Mouse (Mus musculus): Measurements from ENCODE around the gene Lpp. TPM values are rescaled to one million over a fixed set of nuclear protein-coding genes. Genes with fewer than 3 reads are reported as not detected.
A peak's percentile ranks its signal among the peaks of the same experiment; 100 is the strongest.

Lpp gene
- polyA plus RNA-seq, 1 experiment: 256 TPM

DNA sequence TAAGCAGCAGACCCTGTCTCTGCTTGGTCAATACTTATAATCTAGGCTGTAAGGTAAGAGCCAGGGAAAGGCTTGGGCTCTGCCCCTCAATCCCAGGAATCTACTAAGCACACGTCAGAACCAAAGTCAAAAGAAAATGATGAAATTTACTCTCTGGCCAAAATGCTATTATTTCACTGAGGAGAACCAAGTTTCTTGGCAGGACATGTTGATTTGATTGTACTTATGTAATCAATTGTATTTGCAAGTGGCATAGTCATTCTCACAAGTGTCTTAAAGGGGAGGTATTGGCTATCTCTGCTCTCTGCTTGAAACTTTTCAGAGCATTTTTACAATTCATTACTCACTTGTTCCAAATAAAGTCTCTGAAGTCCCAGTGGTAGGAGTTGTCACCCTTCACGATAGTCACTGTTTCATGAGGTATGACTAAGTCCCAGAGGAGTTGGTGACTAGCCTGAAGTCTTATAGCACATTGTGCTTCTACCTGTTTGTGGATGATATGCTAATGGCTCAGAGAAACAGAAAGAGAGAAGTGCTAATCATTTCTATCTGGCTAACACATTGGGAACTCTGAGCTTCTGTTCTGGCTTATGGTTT lies 435.0 kb downstream of the Lpp start:
- TF ChIP-seq CTCF (IDR thresholded peaks at IDR 0.05; ENCODE audit: borderline replicate concordance, insufficient read depth, low read length) (no peak), POLR2A (IDR thresholded peaks at IDR 0.05; ENCODE audit: low read depth, low read length) (no peak)
- Histone ChIP-seq H3K4me3 (ENCODE audit: insufficient read depth, low read length) (no peak overlapping the region), H3K4me1 (ENCODE audit: control insufficient read depth, insufficient read depth, low read length) (peaks cover 15% of the 10 kb centered on the region), H3K27ac (ENCODE audit: insufficient read depth, low read length) (peak overlapping the region; percentile 10; the same call in 1 of the 2 replicates)

DNA sequence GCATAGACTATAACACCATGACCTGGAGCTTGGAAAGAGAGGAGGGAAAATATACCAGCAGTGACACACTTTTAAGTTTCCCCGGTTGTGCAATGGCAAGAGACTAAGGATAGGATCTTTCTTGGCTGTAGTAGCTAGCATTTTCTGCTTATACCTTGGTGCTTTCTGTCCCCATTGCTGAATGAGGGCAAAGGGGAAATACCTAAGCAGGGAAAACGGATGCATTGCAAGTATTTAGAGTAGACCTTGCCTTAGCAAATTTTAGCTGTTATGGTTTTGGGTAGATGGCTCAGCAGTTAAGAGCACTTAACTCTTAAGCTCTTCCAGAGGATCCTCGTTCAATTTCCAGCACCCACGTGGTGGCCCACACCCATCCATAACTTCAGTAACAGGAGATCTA lies 436.6 kb downstream of the Lpp start:
- Histone ChIP-seq H3K4me1 (ENCODE audit: control insufficient read depth, insufficient read depth, low read length) (peaks cover 18% of the 10 kb centered on the region), H3K4me3 (ENCODE audit: insufficient read depth, low read length) (no peak overlapping the region), H3K27ac (ENCODE audit: insufficient read depth, low read length) (no peak overlapping the region)
- TF ChIP-seq CTCF (IDR thresholded peaks at IDR 0.05; ENCODE audit: borderline replicate concordance, insufficient read depth, low read length) (no peak), POLR2A (IDR thresholded peaks at IDR 0.05; ENCODE audit: low read depth, low read length) (no peak)

DNA sequence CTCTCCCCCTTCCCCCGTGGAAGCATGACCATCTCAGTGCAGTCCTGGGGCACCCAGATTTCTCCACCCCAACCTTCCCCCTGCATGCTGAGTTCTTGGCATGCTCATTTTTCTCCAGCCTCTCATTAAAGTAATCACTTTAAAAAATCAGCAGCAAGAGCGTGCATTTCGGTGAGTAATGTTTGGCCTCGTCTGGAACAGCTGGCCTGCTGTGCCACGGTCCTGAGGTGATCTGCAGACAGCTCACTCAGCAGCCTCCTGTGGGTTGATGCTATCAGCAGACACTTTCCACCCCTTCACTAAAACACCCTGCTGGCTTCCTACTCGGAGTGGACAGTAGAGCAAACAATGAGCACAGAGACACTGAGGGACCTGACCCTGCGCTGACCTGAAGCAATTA lies 437.6 kb downstream of the Lpp start:
- TF ChIP-seq CTCF (IDR thresholded peaks at IDR 0.05; ENCODE audit: borderline replicate concordance, insufficient read depth, low read length) (no peak), POLR2A (IDR thresholded peaks at IDR 0.05; ENCODE audit: low read depth, low read length) (no peak)
- H3K4me1 ChIP-seq (ENCODE audit: control insufficient read depth, insufficient read depth, low read length): peaks cover 14% of the 10 kb centered on the region
- H3K4me3 ChIP-seq (ENCODE audit: insufficient read depth, low read length): no peak overlapping the region
- no peak overlapping the region for H3K27ac ChIP-seq (ENCODE audit: insufficient read depth, low read length)

DNA sequence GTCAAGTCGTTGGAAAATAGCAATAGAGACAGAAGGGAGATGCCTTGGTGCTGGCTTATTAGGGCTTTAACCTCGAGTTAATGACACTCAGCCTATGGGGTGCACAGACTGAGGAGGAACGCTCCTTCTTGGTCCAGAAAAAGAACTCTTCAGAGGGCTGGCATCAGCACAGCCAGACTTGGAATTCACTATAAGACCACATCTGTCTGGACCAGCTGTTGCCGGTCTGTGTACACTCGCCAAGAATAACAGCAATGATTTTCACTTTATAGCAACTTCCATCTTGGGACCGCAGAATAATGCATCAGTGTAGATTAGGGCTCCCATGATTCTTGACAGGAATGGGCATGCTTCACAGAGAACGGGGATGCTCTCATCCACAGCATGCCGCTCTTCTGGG lies 439.9 kb downstream of the Lpp start:
- TF ChIP-seq POLR2A (IDR thresholded peaks at IDR 0.05; ENCODE audit: low read depth, low read length): no peak
- no peak for TF ChIP-seq CTCF (IDR thresholded peaks at IDR 0.05; ENCODE audit: borderline replicate concordance, insufficient read depth, low read length)
- Histone ChIP-seq H3K4me1 (ENCODE audit: control insufficient read depth, insufficient read depth, low read length) (peaks cover 9% of the 10 kb centered on the region), H3K27ac (ENCODE audit: insufficient read depth, low read length) (no peak overlapping the region), H3K4me3 (ENCODE audit: insufficient read depth, low read length) (no peak overlapping the region)

DNA sequence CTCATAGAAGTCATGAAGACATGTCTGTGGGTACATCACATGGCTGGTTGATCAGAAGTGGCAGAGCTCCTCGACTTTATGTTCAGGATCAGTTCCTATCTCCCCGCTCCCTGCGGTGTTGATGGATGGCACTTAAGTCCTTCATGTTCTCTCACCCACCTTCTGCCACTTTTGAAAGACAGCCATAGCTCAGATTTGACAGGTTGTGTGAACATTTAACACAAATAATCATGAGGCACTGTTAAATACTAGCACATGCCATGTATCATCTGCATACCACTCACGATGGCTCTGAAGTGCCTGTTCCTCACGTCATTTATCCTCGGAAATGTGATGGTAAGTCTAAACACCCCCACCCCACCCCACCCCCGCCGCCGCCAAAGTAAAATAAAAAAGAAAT lies 441.2 kb downstream of the Lpp start:
- Histone ChIP-seq H3K4me1 (ENCODE audit: control insufficient read depth, insufficient read depth, low read length) (peaks cover 9% of the 10 kb centered on the region), H3K4me3 (ENCODE audit: insufficient read depth, low read length) (no peak overlapping the region), H3K27ac (ENCODE audit: insufficient read depth, low read length) (no peak overlapping the region)
- TF ChIP-seq POLR2A (IDR thresholded peaks at IDR 0.05; ENCODE audit: low read depth, low read length): no peak
- TF ChIP-seq CTCF (IDR thresholded peaks at IDR 0.05; ENCODE audit: borderline replicate concordance, insufficient read depth, low read length): no peak

DNA sequence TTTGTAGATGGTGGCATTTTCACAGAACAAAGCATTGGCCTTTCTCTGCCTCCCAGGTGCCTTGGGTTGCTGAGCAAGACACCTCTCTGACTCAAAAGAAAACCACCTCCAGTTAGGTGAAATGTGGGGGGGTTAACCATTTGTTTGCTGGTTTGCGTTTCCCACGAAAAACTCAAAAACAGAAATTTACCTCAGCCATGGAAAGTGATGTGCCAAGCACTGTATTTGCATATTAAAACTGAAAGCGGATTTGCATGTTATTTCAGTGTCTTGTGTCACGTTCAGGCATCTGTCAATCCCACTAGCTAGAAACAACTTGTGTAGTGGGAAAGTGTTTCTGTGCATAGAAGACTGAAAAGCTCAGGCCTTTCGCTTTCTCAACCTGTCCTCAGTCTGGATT lies 443.2 kb downstream of the Lpp start:
- peaks cover 9% of the 10 kb centered on the region for H3K4me1 ChIP-seq (ENCODE audit: control insufficient read depth, insufficient read depth, low read length)
- TF ChIP-seq CTCF (IDR thresholded peaks at IDR 0.05; ENCODE audit: borderline replicate concordance, insufficient read depth, low read length) (no peak), POLR2A (IDR thresholded peaks at IDR 0.05; ENCODE audit: low read depth, low read length) (no peak)

DNA sequence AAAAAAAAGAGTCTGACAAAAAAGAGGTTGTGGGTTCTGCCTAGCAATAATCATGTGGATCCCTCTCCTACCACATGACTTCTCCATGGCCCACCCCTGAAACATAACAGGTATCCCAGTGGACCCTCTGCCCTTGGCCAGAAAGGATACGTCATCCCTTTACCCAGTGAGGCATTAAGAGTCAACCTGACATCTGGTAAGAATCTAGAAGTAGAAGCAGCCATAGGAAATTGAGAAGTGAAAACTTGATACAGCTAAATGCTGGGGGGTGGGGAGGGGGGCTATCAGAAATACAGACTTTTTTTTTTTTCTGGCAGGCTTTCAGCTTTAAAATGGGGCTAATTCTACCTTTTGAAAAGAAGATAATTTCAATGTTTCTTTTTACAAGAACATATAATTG lies 445.7 kb downstream of the Lpp start:
- H3K4me3 ChIP-seq (ENCODE audit: insufficient read depth, low read length): no peak overlapping the region
- H3K27ac ChIP-seq (ENCODE audit: insufficient read depth, low read length): no peak overlapping the region
- no peak for TF ChIP-seq CTCF (IDR thresholded peaks at IDR 0.05; ENCODE audit: borderline replicate concordance, insufficient read depth, low read length)
- TF ChIP-seq POLR2A (IDR thresholded peaks at IDR 0.05; ENCODE audit: low read depth, low read length): no peak
- no peaks in the 10 kb centered on the region for H3K4me1 ChIP-seq (ENCODE audit: control insufficient read depth, insufficient read depth, low read length)

More for the DNA sequence above, 443.2 kb downstream of the Lpp start:
- Histone ChIP-seq H3K27ac (ENCODE audit: insufficient read depth, low read length) (no peak overlapping the region), H3K4me3 (ENCODE audit: insufficient read depth, low read length) (no peak overlapping the region)

DNA sequence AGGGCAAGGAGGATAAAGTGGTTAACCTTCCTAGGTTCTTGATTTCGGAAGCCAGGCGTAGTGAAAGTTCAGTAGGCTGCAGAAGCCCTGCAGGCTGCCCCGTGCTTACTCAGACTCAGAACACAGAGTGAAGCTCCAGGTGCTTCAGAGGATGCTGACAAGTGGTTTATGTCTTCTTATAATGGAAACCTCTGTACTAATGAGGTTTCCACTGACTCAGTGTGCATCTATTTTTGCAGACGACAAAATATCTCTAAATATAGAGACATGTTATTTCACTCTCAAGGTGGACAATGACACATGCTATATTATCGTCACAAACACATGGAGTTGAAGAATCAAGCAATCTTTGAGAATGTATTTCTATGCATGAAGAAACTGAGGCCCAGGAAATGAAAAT lies 446.8 kb downstream of the Lpp start:
- Histone ChIP-seq H3K27ac (ENCODE audit: insufficient read depth, low read length) (no peak overlapping the region), H3K4me3 (ENCODE audit: insufficient read depth, low read length) (no peak overlapping the region), H3K4me1 (ENCODE audit: control insufficient read depth, insufficient read depth, low read length) (peaks cover 1% of the 10 kb centered on the region; the same call in 1 of the 2 replicates)
- no peak for TF ChIP-seq POLR2A (IDR thresholded peaks at IDR 0.05; ENCODE audit: low read depth, low read length)
- TF ChIP-seq CTCF (IDR thresholded peaks at IDR 0.05; ENCODE audit: borderline replicate concordance, insufficient read depth, low read length): no peak

DNA sequence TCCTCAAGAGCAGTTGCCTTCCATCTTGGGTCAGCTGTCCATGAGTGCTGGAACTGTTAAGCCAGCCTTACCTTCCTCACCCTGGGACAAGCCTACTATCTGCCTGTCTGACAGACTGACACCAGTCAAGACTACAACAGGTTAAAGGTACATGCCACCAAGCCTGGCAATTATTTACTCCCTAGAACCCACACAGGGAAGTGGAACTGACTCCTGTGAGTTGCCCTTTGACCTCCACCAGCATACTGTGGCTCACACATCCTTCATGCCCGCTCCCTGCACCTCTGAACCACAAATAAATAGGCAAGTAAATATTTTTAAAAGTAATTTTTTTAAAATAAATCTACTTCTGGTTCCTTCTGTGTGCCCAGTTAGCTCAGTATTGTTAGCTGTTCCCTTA lies 452.8 kb downstream of the Lpp start:
- TF ChIP-seq POLR2A (IDR thresholded peaks at IDR 0.05; ENCODE audit: low read depth, low read length) (no peak), CTCF (IDR thresholded peaks at IDR 0.05; ENCODE audit: borderline replicate concordance, insufficient read depth, low read length) (no peak)
- Histone ChIP-seq H3K27ac (ENCODE audit: insufficient read depth, low read length) (no peak overlapping the region), H3K4me3 (ENCODE audit: insufficient read depth, low read length) (no peak overlapping the region), H3K4me1 (ENCODE audit: control insufficient read depth, insufficient read depth, low read length) (peaks cover 8% of the 10 kb centered on the region; the same call in 1 of the 2 replicates)

DNA sequence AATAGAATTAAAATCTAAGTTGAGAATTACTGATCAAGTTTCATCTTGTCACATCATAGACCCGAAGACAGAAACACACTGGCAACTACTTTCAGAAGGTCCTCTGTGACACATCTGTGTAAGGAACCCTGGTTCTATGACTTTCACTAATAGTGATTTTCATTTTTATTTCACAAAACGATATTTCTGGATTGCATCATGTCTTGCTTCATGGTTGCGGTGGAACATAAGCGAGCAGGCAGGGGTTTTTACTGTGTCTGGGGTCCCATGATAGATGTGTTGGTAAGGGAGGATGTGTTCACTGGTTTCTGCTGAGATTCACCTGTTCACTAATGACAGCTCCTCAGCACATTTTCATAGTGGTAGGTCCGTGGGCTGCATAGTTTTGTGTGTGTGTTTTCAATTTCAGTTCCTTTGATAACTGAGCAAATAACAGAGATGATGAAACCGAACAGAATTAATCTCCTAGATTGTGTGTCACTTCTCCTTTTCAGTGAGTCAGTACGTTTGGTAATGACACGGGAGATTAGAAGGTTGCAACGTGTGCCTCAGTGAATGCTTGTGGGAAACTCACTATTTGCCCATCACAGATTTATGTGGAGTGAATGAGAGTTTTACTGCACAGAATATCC lies 466.3 kb downstream of the Lpp start:
- TF ChIP-seq POLR2A (IDR thresholded peaks at IDR 0.05; ENCODE audit: low read depth, low read length) (no peak), CTCF (IDR thresholded peaks at IDR 0.05; ENCODE audit: borderline replicate concordance, insufficient read depth, low read length) (no peak)
- Histone ChIP-seq H3K27ac (ENCODE audit: insufficient read depth, low read length) (no peak overlapping the region), H3K4me1 (ENCODE audit: control insufficient read depth, insufficient read depth, low read length) (0 out of 2 replicates have a peak, but pooled peaks cover 3% of the 10 kb centered on the region), H3K4me3 (ENCODE audit: insufficient read depth, low read length) (no peak overlapping the region)
